Mouse (Mus musculus): Measurements from ENCODE around the gene Oprm1.
A peak's percentile ranks its signal among the peaks of the same experiment; 100 is the strongest.

Gene Oprm1

DNA sequence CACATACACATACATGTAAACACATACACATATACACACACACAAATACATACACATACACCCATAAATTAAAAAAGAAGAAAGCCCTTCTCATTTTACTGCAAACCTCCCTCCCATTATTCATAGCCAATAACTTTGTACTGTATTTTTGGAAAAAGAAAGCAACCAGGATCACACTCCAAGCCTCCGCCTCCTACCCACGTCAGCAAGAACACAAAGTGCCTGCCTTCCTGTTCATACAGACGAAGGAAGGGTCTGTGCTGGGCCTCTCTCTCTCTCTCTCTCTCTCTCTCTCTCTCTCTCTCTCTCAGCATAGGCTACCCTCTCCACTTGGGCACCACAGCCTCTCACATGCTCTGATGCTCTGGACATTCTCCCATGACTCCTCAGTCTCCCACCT lies 137.5 kb downstream of the Oprm1 start:
- no peak for DNase-seq (ENCODE audit: low spot score in 2 of 2)

DNA sequence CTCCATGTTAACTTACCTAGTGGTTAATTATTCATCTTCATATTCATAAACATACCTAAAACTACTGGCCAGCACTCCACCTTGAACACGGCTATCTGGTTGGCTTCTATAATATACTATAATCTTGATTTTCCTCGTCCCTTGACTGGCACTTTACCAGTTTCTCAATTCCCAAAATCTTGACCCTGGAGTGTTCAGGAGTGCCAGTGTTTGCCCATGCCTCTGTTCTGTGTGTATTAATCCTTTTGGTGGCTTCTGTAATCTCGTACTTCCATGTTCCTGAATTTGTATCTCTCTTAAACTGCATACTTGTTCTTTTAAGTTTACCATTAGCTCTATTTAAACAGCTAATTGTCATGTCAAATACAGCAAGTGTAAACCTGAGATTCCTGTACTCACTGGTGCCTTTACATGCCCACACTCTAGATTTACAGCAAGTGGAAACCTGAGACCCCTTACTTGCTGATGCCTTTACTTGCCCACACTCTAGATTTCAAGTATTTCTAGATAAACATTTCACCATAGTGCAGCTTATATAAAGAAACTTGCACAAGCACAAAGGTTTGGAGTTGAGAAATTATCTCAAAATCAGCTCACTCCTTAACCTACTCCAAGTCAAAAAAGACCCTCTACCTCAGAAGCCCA lies 138.5 kb downstream of the Oprm1 start:
- no peak for DNase-seq (ENCODE audit: low spot score in 2 of 2)

DNA sequence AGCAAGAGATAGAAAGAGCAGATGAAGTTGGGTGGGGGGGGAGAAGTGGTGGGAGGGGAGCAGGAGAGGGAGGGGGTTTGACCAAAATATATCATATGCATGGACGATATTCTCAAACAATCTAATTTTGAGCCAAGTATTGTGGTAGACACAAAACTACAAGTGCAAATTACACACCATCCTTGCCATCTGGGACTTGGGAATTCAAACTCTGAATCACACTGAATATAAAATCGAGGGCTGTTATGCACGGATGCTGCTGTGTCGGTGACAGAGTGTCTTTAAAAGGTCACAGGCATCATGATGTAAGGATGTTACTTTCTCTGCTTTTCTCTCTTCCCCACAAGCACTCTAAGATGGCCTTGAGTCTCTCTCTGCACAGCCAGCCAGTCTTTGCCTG lies 141.8 kb downstream of the Oprm1 start:
- DNase-seq (ENCODE audit: low spot score in 2 of 2), result no peak

DNA sequence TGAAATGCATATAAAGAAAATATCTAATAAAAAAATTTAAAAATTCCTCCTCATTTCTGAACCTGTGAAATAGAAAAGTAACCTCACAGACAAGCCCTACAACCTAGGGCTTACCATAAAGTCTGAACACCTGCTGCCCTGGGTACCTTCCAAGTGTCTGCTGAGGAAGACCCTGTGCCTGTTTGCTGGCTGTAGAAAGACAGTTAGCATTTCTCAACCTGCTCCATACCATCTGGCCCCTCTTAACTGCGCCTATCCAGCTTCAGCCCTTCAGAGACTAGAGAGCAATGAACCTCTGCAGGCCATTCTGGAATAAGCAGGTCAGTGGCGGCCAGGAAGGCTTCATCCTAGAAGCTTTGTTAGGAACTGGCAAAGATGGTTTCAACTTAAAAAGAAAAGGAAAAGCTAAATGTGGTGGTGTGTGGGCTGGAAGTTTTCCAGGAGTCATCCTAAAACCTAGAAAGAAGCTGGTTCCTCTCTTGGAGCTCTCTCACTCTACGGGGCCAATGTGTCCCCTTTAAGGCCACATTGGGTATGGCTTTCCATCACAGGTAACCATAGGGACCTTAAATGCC lies 143.6 kb downstream of the Oprm1 start:
- no peak for DNase-seq (ENCODE audit: low spot score in 2 of 2)

GRCm38 (mm10) chr10:6909763-6910162 lies 151.5 kb downstream of the Oprm1 start:
- no peak for DNase-seq (ENCODE audit: low spot score in 2 of 2)

DNA sequence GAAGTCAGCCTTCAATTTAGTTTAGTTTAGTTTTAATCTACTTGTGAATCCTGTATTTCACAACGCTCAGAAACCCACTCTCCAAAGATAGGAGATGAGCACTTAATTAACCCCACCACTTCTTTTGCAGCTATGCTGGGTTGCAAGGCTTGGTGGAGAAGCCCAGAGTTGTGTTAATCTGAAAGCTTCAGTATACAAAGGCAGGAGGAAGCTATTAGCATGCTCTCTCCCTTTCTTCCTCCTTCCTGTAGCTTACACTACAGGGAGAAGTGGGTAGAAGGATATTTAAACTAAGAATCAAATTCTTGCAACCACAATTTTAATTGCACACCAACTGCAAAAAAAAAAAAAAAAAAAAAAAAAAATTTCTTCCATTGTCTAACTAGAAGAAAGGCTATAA lies 157.7 kb downstream of the Oprm1 start:
- DNase-seq (ENCODE audit: low spot score in 2 of 2), result no peak

DNA sequence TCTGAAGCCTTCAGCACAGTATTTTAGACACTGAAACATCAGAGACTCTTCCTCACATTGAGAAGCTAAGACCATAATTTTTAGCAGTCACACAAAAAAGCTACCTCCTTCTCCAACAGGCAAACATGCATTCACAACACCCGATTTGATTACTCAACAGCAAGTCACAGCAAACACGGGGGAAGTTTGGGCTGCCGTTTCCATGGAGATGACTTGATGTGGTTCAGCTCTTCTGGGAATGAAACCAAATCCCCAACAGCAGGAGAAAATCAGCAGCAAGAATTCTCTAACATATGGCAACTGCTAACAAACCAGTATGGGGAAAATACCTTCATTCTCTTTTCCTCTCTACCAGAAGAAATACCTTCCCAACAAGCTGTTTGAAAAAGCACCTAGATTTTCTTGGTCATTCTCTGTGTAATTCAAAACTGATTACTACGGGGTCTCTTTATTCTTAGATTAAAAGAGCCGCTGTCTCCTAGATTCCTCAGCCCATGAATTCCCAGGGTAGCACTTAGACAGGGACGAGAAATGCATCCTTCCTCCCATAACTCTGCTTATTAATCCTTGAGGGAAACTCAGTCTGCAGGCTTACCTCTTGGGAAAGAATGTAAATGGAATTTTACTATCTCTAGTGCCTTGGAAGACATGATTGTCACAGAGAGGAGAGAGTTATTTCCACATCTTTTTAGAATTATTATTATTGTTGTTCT lies 158.4 kb downstream of the Oprm1 start:
- peak in 1 of 2 experiments; percentile 38 for DNase-seq (ENCODE audit: low spot score in 2 of 2)

- DNase-seq (ENCODE audit: low spot score in 2 of 2), result no peak
Measured at GRCm38 (mm10) chr10:6926724-6927123, 168.4 kb downstream of the Oprm1 start.

- DNase-seq (ENCODE audit: low spot score in 2 of 2), result no peak
Measured at GRCm38 (mm10) chr10:6927600-6928223, 169.4 kb downstream of the Oprm1 start.

- DNase-seq (ENCODE audit: low spot score in 2 of 2), result no peak
Measured at GRCm38 (mm10) chr10:6928905-6929304, 170.6 kb downstream of the Oprm1 start.

GRCm38 (mm10) chr10:6930398-6930797 lies 172.1 kb downstream of the Oprm1 start:
- no peak for DNase-seq (ENCODE audit: low spot score in 2 of 2)

DNA sequence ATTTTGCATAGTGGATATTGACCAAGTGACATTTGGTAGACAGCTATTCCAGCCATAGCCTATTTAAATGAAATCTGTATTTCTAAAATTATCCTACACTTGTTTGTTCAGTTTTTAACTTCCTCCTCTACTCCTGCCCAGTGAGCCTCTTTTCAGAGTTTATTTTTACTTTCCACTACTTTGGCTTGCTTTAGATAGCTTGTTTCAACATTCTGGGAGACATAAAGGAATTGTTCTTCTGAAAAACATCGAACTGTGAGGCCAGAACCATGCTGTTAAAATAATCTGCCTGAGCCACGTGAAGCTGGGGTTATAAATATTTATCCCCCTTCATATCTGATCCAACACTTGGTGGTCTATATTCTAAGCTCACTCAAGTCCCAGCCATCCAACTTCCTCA lies 172.6 kb downstream of the Oprm1 start:
- DNase-seq (ENCODE audit: low spot score in 2 of 2), result no peak

DNA sequence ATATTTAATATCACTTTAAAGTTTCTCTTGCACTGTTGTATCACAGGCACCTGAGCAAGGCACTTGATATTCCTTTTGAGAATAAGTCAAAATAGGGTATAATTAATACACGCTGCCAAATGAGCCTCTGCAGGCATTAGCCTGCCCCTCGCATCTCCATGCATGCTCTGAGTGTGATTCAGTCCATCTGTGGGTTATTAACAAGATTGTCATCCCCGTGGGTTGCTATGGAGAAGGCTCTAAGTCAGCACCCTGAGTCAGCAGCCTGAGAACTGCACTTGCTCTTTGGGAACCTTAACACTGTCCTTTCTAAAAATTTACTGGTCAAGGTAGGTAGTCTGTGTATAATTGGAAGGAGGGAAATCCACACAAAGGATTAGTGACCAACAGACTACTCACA lies 176.5 kb downstream of the Oprm1 start:
- no peak for DNase-seq (ENCODE audit: low spot score in 2 of 2)

GRCm38 (mm10) chr10:6936671-6937425 lies 178.5 kb downstream of the Oprm1 start:
- DNase-seq (ENCODE audit: low spot score in 2 of 2), result peak in 1 of 2 experiments; percentile 41

GRCm38 (mm10) chr10:6953115-6953514 lies 194.8 kb downstream of the Oprm1 start:
- no peak for DNase-seq (ENCODE audit: low spot score in 2 of 2)

DNA sequence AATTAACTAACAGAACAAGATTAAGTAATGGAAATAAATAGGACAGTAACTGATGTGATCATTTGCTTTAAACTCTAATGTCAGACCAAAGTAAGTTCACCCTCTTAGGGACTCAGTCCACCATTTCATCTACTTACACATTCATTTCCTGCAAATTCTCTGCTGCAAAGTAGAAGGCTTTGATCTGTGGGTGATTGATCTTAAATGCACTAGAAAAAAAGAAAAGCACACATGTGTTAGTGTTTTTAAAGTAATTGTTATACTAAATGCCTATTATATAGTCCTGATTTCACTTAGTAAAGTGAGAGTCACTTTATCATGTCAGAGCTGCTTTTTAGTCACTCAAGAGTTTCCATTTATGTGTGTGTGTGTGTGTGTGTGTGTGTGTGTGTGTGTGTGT lies 196.2 kb downstream of the Oprm1 start:
- no peak for DNase-seq (ENCODE audit: low spot score in 2 of 2)

DNA sequence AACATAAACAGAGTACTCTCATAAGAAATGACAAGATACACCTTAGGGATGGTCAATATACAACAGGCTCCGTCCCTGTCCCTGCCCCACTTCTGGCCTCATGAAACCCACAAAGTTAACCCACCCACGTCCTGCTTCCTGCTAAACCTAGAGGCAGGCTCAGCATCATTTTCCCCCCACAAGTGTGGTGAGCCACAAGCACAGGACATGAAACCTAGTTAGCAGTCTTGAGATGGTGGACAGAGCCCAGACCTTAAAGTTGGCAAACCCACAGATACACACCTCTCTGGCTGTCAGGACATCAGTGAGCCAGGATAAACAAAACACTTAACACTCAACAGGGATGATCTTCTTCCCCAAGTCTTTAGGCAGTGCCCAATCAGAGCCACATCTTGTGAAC lies 198.1 kb downstream of the Oprm1 start:
- DNase-seq (ENCODE audit: low spot score in 2 of 2), result no peak

GRCm38 (mm10) chr10:6958791-6959190 lies 200.5 kb downstream of the Oprm1 start:
- DNase-seq (ENCODE audit: low spot score in 2 of 2), result no peak

GRCm38 (mm10) chr10:6967588-6968242 lies 209.4 kb downstream of the Oprm1 start:
- DNase-seq (ENCODE audit: low spot score in 2 of 2), result no peak

GRCm38 (mm10) chr10:6968334-6968733 lies 210.0 kb downstream of the Oprm1 start:
- DNase-seq (ENCODE audit: low spot score in 2 of 2), result no peak

- DNase-seq (ENCODE audit: low spot score in 2 of 2), result no peak
Measured at GRCm38 (mm10) chr10:6977843-6978242, 219.5 kb downstream of the Oprm1 start.

GRCm38 (mm10) chr10:6978733-6979132 lies 220.4 kb downstream of the Oprm1 start:
- no peak for DNase-seq (ENCODE audit: low spot score in 2 of 2)
